Mouse (Mus musculus) T-helper 17 cell (primary cell): ENCODE data around the gene Prnp.

Experiments used
- in situ Hi-C, 2 experiments: fragments of 300-600 bp; cut with MboI, MseI; formaldehyde crosslinking; loops; 1 replicate in 1 of 2; 2 replicates in 1 of 2; pipeline ENCODE4 v1.15.1; 2025; ENCODE audit warnings: high pct_unique_total_duplicates in 2 of 2

Gene Prnp

DNA sequence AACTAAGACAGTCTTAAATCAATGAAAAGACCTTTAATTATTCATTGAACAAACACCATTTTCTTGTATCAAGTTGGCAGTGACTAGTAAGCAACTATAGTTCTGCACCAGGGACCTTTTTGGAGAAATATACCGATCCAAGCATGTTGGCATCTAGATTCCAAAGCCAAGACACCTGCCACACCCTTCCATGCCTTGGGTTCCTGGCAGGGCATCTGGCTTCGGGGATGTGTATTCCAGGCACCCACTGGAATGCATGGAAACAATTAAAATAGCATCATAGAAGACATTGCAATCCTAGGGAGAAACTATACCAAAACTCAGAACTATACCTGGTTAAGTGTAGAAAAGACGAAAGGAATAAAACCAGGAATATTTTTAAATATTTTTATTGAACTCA is 3.5 kb upstream of the Prnp start:
- in situ Hi-C loops, result no loop called here

DNA sequence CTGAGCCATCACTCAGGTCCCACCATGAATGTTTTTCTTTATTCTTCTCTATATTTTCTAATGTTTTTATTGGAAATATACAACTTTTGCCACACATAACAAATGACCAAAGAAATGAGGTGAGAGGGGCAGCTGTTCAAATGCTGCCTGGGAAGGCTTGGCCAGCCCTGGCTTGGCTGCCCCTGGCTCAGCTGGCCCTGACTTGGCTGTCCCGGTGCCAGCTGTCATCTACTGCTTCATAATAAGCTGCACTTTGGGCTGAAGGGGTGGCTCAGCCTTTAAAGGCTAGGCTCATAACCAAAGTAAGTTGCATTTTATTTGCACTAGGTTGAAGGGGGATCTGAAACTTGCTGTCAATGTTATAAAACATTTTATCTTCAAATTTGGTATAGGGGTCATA is 2.9 kb upstream of the Prnp start:
- in situ Hi-C loops, result no loop called here

DNA sequence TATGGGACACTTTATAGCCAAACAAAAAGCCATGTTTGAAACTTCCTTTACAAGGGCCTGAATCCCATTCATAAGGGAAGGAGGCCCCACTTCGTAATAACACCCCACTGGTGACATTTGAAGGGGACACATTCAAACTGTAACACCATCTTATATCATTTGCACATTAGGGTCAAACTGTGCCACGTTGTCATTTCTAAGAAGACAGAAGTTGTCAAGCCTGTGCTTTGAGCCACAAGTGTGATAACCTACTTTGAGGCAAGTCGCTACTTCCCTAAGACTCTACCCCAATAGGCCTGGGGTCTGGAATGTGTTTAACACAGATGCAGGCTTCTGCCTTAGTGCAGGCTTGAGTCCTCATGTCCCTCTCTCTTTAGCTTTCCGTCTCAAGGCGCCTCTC is 2.4 kb upstream of the Prnp start:
- in situ Hi-C loops, result no loop called here

DNA sequence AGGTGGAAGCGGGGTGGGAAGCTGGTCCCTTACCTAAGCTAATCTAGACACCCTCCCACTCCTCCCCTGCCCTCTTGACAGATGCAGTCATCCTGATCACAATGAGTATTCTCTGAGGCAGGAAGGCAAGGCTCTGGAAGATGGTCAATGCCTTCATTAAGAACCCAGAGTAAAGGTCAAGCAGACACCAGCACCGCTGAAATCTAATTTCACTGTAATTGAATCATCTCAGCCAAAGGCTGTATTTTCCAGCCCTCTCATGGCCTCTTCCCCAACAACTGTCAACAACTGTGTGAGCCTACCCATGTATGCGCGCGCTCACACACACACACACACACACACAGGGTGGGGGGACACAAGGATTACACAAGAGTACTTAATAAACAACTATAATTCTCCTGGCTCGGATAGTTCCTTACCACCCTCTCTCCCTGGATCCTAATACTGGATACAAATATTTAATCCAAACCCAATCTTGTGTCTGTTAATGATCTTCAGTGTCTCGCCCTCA is 1.3 kb upstream of the Prnp start:
- in situ Hi-C loops, result no loop called here

DNA sequence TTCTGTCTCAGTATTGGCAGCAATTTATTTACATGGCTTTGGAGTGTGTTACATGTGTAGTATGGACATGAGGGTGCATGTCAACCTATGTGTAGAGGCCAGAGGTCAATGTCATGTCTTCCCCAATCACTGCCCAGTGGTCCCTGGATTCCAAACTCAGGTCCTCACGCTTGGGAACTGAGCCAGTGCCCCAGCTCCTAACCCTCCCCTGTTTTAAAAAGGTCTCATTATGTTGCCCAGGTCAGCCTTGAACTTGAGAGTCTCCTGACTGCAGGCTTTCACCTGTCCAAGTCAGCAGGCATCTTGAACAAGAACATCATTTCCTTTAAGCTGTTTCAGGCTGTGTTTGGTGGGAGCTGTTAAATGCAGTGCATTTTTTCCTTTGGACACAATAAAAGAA is 822 bp upstream of the Prnp start:
- in situ Hi-C loops, result no loop called here

DNA sequence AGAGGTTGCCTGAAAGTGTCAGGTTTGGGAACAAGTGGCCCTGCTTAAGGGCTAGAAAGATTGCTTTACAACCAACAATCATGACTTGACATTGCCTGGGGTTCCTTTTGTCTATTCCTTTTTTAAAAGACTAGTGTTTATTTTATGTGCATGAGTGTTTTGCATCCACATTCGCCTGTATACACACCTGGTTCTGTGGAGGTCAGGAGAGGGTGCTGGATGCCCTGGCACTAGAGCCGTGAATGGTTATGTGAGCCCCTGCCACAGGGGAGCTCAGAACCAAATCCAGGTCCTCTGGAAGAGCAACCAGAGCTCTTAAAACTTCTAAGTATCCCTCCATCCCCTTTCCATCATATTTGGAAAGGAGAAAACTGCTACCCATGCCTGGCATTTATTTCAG is 1.1 kb downstream of the Prnp start:
- in situ Hi-C loops, result no loop called here

DNA sequence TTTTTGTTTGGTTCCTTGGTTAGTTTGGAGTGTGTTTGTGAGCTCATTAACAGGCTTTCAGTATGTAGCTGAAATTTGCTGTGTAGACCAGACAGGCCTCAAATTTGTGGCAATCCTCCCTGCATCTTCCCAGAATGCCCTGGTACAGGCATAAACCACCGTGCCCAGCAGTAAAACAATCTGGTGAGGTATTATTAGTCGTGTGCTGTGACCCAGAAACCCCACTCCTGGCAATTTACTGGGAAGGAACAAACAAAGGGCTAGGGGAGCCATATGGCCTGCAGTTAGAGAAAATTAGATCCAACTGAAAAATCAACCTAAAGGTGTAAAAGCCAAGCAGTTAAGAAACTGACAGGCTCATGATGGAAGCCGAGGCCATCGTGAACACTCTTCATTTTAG is 1.6 kb downstream of the Prnp start:
- in situ Hi-C loops, result no loop called here

DNA sequence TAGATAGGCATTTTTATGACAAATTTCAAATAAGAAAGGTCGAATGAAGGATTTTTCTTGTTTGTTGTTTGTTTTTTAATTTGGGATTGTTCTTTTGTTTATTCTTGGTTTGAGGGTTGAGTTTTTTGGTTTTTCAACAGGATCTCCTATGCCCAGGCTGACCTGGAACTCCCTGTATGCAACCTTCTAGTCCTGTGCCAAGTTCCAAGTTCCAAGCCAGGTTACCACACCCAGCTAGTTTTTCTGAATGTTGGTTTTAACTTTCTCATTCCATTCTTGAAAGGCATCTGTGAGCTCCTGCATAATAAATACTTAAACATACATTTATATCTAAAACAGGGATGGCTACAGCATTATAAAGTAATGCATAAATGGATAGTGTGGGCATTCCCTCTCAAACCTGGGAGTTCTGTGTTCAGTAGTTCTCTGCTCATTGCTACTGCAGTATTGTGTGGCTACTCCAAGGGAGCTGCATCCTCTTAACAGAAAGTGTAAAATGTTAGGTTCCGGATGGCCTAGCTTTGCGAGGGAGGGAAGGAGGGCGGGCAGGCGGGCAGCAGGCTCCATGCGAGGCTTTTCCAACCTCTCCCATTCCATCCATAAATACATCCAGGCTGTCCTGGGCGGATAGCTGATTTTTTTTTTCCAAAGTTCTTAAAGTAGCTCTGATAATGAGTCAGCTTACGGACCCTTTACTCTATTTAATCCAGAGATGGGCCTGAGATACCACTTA is 3.0 kb downstream of the Prnp start:
- in situ Hi-C loops, result no loop called here

DNA sequence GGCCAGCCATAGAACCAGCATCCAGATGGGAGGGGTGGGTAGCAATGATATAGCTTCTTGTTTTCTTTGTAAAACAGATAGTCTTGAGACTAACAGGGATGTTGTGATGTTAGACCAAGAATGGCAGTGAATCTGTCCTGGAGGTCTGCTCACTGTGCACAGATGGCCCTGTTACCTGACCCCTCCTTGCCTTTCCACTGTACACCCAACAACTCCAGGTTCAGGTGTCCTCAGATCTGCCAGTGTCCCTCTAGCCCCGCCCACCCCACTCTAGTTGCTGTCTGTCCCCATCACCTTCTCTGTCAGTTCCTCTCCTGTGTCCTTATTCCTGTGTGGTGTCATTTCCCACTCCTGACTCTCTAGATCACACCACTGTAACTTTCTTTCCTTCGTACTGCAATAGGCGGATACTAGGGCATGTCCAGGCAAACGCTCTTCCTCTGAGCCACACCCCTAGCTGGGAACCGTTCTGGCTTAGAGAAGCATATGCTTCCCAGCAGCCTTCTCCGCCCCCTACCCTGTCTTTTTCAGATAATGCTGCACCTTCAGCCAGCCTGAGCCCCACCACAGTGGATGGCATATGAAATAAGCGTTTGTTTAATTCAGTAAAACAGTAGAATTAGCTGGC is 22.7 kb downstream of the Prnp start:
- in situ Hi-C loops, result no loop called here

DNA sequence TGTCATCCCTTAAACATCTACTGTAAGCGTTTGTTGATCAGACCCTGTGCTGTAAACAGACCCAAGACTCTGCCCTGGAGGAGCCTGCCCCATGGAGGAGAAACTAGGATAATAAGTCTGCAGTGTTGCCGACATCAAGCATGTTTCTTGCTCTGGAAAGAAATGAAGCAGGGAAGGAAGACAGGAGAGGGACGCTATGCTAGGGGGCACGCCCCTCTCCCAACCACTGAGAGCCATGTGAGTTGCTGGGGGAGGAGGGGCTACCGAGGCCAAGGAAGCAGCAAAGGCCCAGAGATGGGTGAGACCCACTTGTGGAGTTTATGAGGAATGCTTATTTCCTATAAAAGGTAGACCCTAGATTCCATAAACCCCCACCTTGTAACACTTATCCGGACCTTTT is 23.3 kb downstream of the Prnp start:
- in situ Hi-C loops, result no loop called here

DNA sequence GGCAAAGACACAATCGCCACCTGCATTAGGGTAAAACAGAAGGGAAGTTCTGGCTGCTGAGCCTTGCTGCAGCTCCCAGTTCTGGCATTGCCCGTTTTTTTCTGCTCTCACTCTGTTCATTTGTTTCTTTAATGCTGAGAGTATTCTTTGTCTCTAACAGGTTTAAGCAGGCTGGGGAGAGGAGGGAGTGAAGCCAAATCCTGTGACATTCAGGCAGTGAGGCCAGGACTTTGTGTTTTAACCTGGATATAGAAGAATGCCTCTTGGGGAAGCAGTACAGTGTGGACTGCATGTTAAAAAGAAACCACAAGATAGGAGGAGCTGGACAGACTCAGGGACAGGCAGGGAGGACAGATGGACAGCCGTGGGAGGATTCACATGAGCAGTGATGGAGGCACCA is 23.9 kb downstream of the Prnp start:
- in situ Hi-C loops, result no loop called here

DNA sequence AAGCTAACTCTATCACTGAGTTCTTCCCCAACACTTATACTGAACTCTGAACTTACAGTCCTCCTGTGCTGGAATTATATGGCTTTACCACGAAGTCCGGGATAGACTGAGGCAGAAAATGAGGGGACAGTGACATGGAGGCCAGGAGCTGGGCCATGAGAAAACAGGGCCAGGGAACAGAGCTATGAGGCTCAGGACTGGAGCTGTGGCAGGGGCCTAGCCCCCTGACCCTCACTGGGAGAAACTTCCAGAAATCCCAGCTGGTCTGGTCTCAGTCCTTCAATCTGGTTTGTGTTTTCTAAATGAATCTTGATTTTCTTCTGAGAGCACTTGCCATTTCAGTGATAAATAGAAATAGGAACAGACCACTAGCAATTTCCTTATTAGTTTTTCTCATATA is 24.5 kb downstream of the Prnp start:
- in situ Hi-C loops, result no loop called here

DNA sequence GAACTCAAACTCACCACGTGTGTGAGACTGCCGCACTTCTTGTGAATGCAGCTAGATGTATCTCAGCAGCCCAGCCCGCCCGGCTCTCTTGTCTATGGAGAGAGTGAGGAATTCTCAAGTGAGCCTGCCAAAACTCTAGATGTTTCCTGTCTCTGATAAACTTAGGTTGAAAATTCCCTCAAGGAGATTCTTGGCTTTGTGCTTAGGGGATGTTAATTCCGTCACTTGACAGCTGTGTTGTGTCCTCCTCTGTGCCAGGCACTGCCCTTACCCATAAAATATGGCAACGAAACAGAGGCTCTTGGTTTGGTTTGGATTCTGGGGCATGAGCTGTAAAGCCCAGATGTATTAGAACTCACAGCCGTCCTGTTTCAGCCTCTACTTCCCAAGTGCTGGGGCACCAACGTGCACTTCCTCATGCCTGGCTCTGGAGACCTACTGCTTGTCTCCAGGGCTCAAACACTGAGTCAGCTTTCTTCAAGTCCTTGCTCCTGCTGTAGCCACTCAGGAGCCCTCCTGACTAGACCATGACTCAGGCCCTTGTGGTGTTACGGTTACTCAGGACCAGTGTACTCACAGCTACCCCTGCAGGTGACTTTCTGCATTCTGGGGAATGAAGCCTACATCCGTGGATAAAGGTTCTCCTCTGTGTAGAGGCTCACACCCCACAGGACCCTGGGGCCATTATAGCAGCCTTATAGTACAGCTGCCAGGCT is 25.8 kb downstream of the Prnp start:
- in situ Hi-C loops, result loop anchor here (5.0 kb wide), 3 partner anchors 108 to 378 kb away; no protein-coding TSS in a partner anchor

DNA sequence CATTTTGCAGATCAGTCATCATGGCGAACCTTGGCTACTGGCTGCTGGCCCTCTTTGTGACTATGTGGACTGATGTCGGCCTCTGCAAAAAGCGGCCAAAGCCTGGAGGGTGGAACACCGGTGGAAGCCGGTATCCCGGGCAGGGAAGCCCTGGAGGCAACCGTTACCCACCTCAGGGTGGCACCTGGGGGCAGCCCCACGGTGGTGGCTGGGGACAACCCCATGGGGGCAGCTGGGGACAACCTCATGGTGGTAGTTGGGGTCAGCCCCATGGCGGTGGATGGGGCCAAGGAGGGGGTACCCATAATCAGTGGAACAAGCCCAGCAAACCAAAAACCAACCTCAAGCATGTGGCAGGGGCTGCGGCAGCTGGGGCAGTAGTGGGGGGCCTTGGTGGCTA is 26.7 kb downstream of the Prnp start:
- in situ Hi-C loops, result loop anchor here (5.0 kb wide), 3 partner anchors 109 to 379 kb away; no protein-coding TSS in a partner anchor

DNA sequence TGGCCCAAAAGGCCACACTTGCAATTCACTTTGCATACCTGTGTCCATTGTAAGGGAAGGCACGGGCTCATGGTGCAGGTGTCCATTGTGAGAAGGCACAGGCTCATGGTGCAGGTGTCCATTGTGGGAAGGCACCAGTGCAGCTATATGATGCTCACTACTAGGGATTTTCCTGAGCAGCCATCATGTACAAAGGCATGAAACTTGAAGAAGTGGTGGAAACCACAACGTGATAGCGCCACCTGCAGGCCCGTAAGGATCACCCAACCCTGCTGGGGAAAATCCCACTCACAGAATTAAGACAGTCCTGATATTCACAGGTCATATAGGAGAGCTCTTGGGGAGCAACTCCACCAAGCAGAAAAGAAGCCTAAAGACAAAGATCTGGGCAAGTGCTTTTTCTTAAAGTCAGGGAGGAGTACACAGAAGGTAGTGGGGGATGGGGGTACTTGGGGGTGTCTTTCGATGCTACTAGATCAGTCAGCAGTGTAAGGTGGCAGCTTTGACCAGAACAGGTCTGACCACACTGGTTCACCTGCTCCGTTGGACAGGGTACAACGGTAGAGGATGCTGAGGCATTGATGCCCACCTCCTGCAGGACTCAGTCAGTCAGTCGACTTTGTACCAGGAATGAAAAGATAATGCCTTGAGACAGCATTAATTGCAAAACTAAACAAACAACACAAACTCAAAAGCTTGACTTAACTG is 29.8 kb downstream of the Prnp start:
- in situ Hi-C loops, result loop anchor here (5.0 to 10.0 kb wide), 4 partner anchors 112 to 382 kb away; no protein-coding TSS in a partner anchor

DNA sequence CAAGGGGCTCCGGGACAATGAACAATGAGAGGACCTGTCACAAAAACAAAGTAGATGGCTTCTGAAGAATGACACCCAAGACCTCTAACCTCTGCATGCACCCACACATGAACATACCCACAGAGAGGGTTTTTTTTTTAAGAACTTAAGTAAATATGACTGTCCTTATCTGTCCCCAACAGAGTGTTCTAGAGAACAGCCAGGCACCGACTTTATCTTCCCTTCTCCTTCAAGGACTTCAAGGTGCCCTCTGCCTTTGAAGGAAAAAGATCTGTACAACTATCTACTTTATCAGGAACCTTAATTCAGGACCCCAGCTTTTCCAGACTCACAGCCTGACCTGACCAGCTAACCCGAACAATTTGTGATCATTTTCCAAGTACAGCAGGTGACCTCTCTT is 30.8 kb downstream of the Prnp start:
- in situ Hi-C loops, result loop anchor here in 1 of 2 experiments (10.0 kb wide), 1 partner anchor 286 kb away; no protein-coding TSS in a partner anchor

DNA sequence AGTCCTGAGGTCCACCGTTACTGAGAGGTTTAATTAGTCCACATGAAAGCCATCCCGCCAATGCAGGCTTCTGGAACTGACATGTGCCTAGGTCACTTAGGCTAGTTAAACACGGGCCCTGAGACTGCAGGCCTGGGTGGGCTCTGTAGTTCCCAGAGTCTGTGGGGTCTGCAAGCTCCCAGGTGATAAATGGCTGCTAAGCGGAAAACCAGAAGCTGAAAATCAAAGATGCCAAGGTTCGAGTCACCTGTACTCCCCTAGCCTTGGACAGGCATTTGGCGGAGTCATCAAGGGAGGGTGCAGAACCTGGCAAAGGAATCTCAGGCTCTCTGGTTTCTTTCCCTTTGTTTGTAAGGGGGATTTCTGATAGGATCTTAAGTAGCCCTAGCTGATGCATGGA is 31.8 kb downstream of the Prnp start:
- in situ Hi-C loops, result loop anchor here in 1 of 2 experiments (10.0 kb wide), 1 partner anchor 287 kb away; no protein-coding TSS in a partner anchor

DNA sequence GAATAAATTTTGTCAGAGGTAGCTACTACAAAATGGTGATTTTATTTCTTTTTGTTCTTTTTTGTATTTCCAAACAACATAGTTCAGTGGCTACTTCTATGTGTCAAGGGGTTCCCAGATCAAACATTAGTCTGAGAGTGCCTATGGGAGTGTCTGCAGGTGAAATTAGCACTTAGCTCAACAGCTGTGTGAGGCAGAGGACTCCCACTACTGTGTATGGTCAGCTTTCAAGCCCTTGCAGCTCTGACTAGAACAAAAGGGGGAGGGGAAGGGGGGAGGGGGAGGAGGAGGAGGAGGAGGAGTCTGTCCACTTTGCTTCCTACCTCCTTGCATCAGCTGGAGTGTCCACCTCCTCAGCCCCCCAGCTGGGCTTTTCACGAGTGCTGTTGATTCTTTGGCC is 34.6 kb downstream of the Prnp start:
- in situ Hi-C loops, result loop anchor here in 1 of 2 experiments (10.0 kb wide), 1 partner anchor 290 kb away; no protein-coding TSS in a partner anchor

DNA sequence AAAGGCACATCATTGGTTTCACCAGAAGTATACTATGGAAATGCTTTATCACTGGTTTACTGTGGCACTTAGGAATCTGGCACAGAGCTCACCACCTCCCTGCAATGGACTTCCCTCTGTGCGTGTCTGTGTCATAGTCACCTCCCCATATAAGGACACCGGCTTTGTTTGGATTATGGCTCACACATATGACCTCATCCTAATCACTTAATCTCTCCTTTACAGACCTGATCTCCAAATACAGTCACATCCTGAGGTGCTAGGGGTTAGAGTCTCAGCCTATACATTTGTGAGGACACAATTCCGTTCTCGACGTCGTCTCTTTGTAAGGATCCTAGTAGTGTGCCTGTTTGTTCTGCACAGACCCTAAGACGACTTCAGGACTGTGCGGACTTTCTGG is 35.5 kb downstream of the Prnp start:
- in situ Hi-C loops, result loop anchor here (5.0 to 10.0 kb wide), 2 partner anchors 43 to 290 kb away; no protein-coding TSS in a partner anchor

DNA sequence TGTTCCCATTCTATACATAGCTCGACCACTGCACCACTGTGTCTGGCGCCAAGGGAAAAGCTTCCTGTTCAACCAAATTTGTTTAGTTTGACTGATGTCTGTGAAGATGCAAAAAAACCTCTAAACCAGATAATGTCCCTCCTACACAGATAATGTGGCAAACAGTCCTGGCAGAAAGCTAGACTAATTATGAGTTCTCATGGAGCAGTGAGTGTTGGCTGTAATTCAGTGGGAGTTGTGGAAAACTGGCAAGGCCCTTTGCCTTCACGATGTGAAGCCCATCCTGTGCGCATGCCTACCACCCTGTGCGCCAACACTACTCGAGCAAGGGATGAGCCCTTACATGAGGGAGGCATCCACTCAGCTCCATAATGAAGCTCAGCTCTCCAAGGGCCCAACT is 36.0 kb downstream of the Prnp start:
- in situ Hi-C loops, result loop anchor here (5.0 to 10.0 kb wide), 2 partner anchors 43 to 291 kb away; no protein-coding TSS in a partner anchor

DNA sequence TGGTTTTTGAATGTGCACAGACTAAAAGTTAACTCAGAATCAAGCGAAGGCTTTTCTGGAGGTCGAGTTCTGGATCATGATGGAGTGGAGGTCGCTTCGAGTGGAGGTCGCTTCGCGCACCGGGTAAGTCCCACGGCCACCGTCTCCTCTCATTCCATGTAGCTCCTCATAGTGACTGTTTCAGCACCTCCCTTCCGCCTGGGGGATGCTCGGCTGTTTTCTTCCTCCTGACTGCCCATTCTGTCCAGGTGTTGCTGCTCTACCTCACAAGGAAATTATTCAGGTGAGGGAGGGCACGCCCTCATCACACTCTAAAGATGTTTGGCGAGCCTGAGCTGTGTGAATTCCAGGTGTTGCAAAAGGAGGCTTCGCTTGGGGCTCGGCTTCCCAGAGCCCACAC is 36.6 kb downstream of the Prnp start:
- in situ Hi-C loops, result loop anchor here (5.0 to 10.0 kb wide), 2 partner anchors 44 to 292 kb away; no protein-coding TSS in a partner anchor
